Mouse (Mus musculus): ENCODE results near the gene Ssu72. TPM values are rescaled to one million over a fixed set of nuclear protein-coding genes. Genes with fewer than 3 reads are reported as not detected.

Ssu72 gene
- polyA plus RNA-seq, 1 experiment: 141 TPM

- Histone ChIP-seq H3K27me3 (ENCODE audit: control insufficient read depth, insufficient read depth, low read length) (no peaks in the 10 kb centered on the region), H3K4me3 (replicated peaks; ENCODE audit: insufficient read depth, low read depth, low read length) (no peak overlapping the region), H3K27ac (ENCODE audit: insufficient read depth, low read length) (0 out of 2 replicates have a peak overlapping the region, but pooled peaks have one; percentile 25), H3K4me1 (ENCODE audit: control insufficient read depth, insufficient read depth, low read length) (peaks cover 4% of the 10 kb centered on the region; the same call in 1 of the 2 replicates)
- DNase-seq: no peak
- no peak for TF ChIP-seq POLR2A (IDR thresholded peaks at IDR 0.05; ENCODE audit: borderline replicate concordance, insufficient read depth, low read length)
These were observed 4.4 kb downstream of the Ssu72 start for GRCm38 (mm10) chr4:155708988-155709387.

- H3K27me3 ChIP-seq (ENCODE audit: control insufficient read depth, insufficient read depth, low read length): no peaks in the 10 kb centered on the region
- H3K27ac ChIP-seq (ENCODE audit: insufficient read depth, low read length): peak overlapping the region; percentile 66
- peaks cover 4% of the 10 kb centered on the region; the same call in 1 of the 2 replicates for H3K4me1 ChIP-seq (ENCODE audit: control insufficient read depth, insufficient read depth, low read length)
- H3K4me3 ChIP-seq (replicated peaks; ENCODE audit: insufficient read depth, low read depth, low read length): no peak overlapping the region
- peak; percentile 55 to 74 for DNase-seq
- WGBS: 18% methylated on average over 6 of the region's 6 CpGs
- TF ChIP-seq POLR2A (IDR thresholded peaks at IDR 0.05; ENCODE audit: borderline replicate concordance, insufficient read depth, low read length): no peak
- TF ChIP-seq CTCF (IDR thresholded peaks at IDR 0.05; ENCODE audit: borderline replicate concordance, insufficient read depth, low read depth, low read length): no peak
These were observed 6.1 kb downstream of the Ssu72 start for GRCm38 (mm10) chr4:155710521-155711252.

GRCm38 (mm10) chr4:155721668-155722083 lies 17.1 kb downstream of the Ssu72 start:
- H3K4me3 ChIP-seq (replicated peaks; ENCODE audit: insufficient read depth, low read depth, low read length): no peak overlapping the region
- H3K27ac ChIP-seq (ENCODE audit: insufficient read depth, low read length): no peak overlapping the region
- DNase-seq: peak; percentile 63 to 67
- TF ChIP-seq POLR2A (IDR thresholded peaks at IDR 0.05; ENCODE audit: borderline replicate concordance, insufficient read depth, low read length) (no peak), CTCF (IDR thresholded peaks at IDR 0.05; ENCODE audit: borderline replicate concordance, insufficient read depth, low read depth, low read length) (peak; percentile 52)
- no peaks in the 10 kb centered on the region for H3K27me3 ChIP-seq (ENCODE audit: control insufficient read depth, insufficient read depth, low read length)
- 10% methylated on average over 4 of the region's 4 CpGs for WGBS
- no peaks in the 10 kb centered on the region for H3K4me1 ChIP-seq (ENCODE audit: control insufficient read depth, insufficient read depth, low read length)

- H3K27me3 ChIP-seq (ENCODE audit: control insufficient read depth, insufficient read depth, low read length): no peaks in the 10 kb centered on the region
- WGBS: 77% methylated on average over 2 of the region's 2 CpGs
- peaks cover under 1% of the 10 kb centered on the region for H3K4me1 ChIP-seq (ENCODE audit: control insufficient read depth, insufficient read depth, low read length)
- DNase-seq: no peak
- H3K4me3 ChIP-seq (replicated peaks; ENCODE audit: insufficient read depth, low read depth, low read length): no peak overlapping the region
- TF ChIP-seq POLR2A (IDR thresholded peaks at IDR 0.05; ENCODE audit: borderline replicate concordance, insufficient read depth, low read length) (no peak), CTCF (IDR thresholded peaks at IDR 0.05; ENCODE audit: borderline replicate concordance, insufficient read depth, low read depth, low read length) (no peak)
- no peak overlapping the region for H3K27ac ChIP-seq (ENCODE audit: insufficient read depth, low read length)
These were observed 23.4 kb downstream of the Ssu72 start for GRCm38 (mm10) chr4:155727993-155728392.

- WGBS: 66% methylated on average over 10 of the region's 10 CpGs
These were observed 28.7 kb downstream of the Ssu72 start for GRCm38 (mm10) chr4:155733267-155733666.

GRCm38 (mm10) chr4:155734350-155734941 lies 29.8 kb downstream of the Ssu72 start, which contains the start of gene Tmem240:
Gene Tmem240 (plus strand): TSS chr4:155734800.
- TF ChIP-seq CTCF (IDR thresholded peaks at IDR 0.05; ENCODE audit: borderline replicate concordance, insufficient read depth, low read depth, low read length): no peak
- peak; percentile 57; the same call in 1 of the 2 replicates for TF ChIP-seq POLR2A (IDR thresholded peaks at IDR 0.05; ENCODE audit: borderline replicate concordance, insufficient read depth, low read length)
- no peaks in the 10 kb centered on the region for H3K27me3 ChIP-seq (ENCODE audit: control insufficient read depth, insufficient read depth, low read length)
- H3K27ac ChIP-seq (ENCODE audit: insufficient read depth, low read length): peak within 1 kb of the TSS; percentile 98
- peaks cover 27% of the 10 kb centered on the region for H3K4me1 ChIP-seq (ENCODE audit: control insufficient read depth, insufficient read depth, low read length)
- 1% methylated on average over 33 of the region's 35 CpGs for WGBS
- peak within 1 kb of the TSS; percentile 69 for H3K4me3 ChIP-seq (replicated peaks; ENCODE audit: insufficient read depth, low read depth, low read length)
- peak; percentile 95 to 97 for DNase-seq

More at GRCm38 (mm10) chr4:155733267-155733666, 28.7 kb downstream of the Ssu72 start:
- no peak for DNase-seq
- Histone ChIP-seq H3K27ac (ENCODE audit: insufficient read depth, low read length) (0 out of 2 replicates have a peak overlapping the region, but pooled peaks have one; percentile 32), H3K27me3 (ENCODE audit: control insufficient read depth, insufficient read depth, low read length) (no peaks in the 10 kb centered on the region), H3K4me3 (replicated peaks; ENCODE audit: insufficient read depth, low read depth, low read length) (peak overlapping the region; percentile 13), H3K4me1 (ENCODE audit: control insufficient read depth, insufficient read depth, low read length) (peaks cover 16% of the 10 kb centered on the region)
- TF ChIP-seq CTCF (IDR thresholded peaks at IDR 0.05; ENCODE audit: borderline replicate concordance, insufficient read depth, low read depth, low read length): no peak
- no peak for TF ChIP-seq POLR2A (IDR thresholded peaks at IDR 0.05; ENCODE audit: borderline replicate concordance, insufficient read depth, low read length)

GRCm38 (mm10) chr4:155734951-155735702 lies 30.5 kb downstream of the Ssu72 start:
- DNase-seq: peak; percentile 83 to 84
- under 1% methylated on average over 66 of the region's 79 CpGs for WGBS
- peaks cover 30% of the 10 kb centered on the region for H3K4me1 ChIP-seq (ENCODE audit: control insufficient read depth, insufficient read depth, low read length)
- H3K4me3 ChIP-seq (replicated peaks; ENCODE audit: insufficient read depth, low read depth, low read length): peak overlapping the region; percentile 69
- no peaks in the 10 kb centered on the region for H3K27me3 ChIP-seq (ENCODE audit: control insufficient read depth, insufficient read depth, low read length)
- TF ChIP-seq CTCF (IDR thresholded peaks at IDR 0.05; ENCODE audit: borderline replicate concordance, insufficient read depth, low read depth, low read length) (no peak), POLR2A (IDR thresholded peaks at IDR 0.05; ENCODE audit: borderline replicate concordance, insufficient read depth, low read length) (peak; percentile 30; the same call in 1 of the 2 replicates)
- peak overlapping the region; percentile 98 for H3K27ac ChIP-seq (ENCODE audit: insufficient read depth, low read length)
